Mouse (Mus musculus) myocyte (in vitro differentiated cells): Measurements from ENCODE around the gene Cdk5rap3. TPM values are rescaled to one million over a fixed set of nuclear protein-coding genes. Genes with fewer than 3 reads are reported as not detected.

Experiments
- H3K27me3 ChIP-seq: one replicate; pipeline ENCODE4 v1.6.1; 2011; ENCODE audit not compliant: control insufficient read depth, insufficient read depth, insufficient read length
- H3K36me3 ChIP-seq: one replicate; pipeline ENCODE4 v1.6.1; 2011; ENCODE audit not compliant: control insufficient read depth, insufficient read depth
- H3K4me2 ChIP-seq: one replicate; pipeline ENCODE4 v1.6.1; 2011; ENCODE audit warnings: low read depth, control low read depth
- H3K4me3 ChIP-seq: one replicate; pipeline ENCODE4 v1.5.1; 2011; ENCODE audit warnings: mild to moderate bottlenecking, control low read depth, moderate library complexity
- H3K79me2 ChIP-seq: one replicate; pipeline ENCODE4 v1.6.1; 2011; ENCODE audit not compliant: control insufficient read depth, insufficient read depth
- H3ac ChIP-seq: one replicate; pipeline ENCODE4 v1.6.1; 2011; ENCODE audit not compliant: control insufficient read depth, insufficient read length
- CEBPB ChIP-seq: IDR thresholded peaks from 2 replicates; pipeline ENCODE4 v1.6.1; 2011; ENCODE audit warnings: mild to moderate bottlenecking, moderate library complexity; ENCODE audit not compliant: poor library complexity, insufficient read depth, severe bottlenecking
- E2F4 ChIP-seq: IDR thresholded peaks from one replicate; pipeline ENCODE4 v1.6.1; 2011; ENCODE audit warnings: mild to moderate bottlenecking, control low read depth, moderate library complexity; ENCODE audit not compliant: insufficient read depth
- MAX ChIP-seq: IDR thresholded peaks from one replicate; pipeline ENCODE4 v1.6.1; 2011; ENCODE audit warnings: low read depth, mild to moderate bottlenecking, control low read depth
- MYOD1 ChIP-seq, 3 experiments: IDR thresholded peaks; one replicate each; pipeline ENCODE4 v1.6.1; 2011; ENCODE audit warnings: control low read depth in 2 of 3, low read depth in 2 of 3, mild to moderate bottlenecking in 2 of 3, moderate library complexity in 1 of 3; ENCODE audit not compliant: insufficient read length in 2 of 3, control insufficient read depth in 1 of 3
- MYOG ChIP-seq, 3 experiments: IDR thresholded peaks; one replicate each; pipeline ENCODE4 v1.6.1; 2011; ENCODE audit warnings: control low read depth in 2 of 3, low read depth in 2 of 3, mild to moderate bottlenecking in 2 of 3; ENCODE audit not compliant: insufficient read length in 2 of 3, control insufficient read depth in 1 of 3, insufficient read depth in 1 of 3
- POLR2A ChIP-seq: IDR thresholded peaks from one replicate; pipeline ENCODE4 v1.6.1; 2011; ENCODE audit warnings: low read depth, mild to moderate bottlenecking, control low read depth, moderate library complexity; ENCODE audit not compliant: insufficient read length
- POLR2AphosphoS2 ChIP-seq: IDR thresholded peaks from one replicate; pipeline ENCODE4 v1.6.1; 2011; ENCODE audit warnings: low read depth, control low read depth; ENCODE audit not compliant: insufficient read length
- REST ChIP-seq: IDR thresholded peaks from one replicate; pipeline ENCODE4 v1.6.1; 2011; ENCODE audit warnings: mild to moderate bottlenecking, control low read depth, moderate library complexity; ENCODE audit not compliant: insufficient read depth, insufficient read length
- SRF ChIP-seq: IDR thresholded peaks from one replicate; pipeline ENCODE4 v1.6.1; 2011; ENCODE audit warnings: low read depth; ENCODE audit not compliant: control insufficient read depth, insufficient read length
- TCF12 ChIP-seq: IDR thresholded peaks from one replicate; pipeline ENCODE4 v1.6.1; 2011; ENCODE audit warnings: mild to moderate bottlenecking, control low read depth; ENCODE audit not compliant: poor library complexity, insufficient read depth, severe bottlenecking
- TCF3 ChIP-seq: IDR thresholded peaks from one replicate; pipeline ENCODE4 v1.6.1; 2011; ENCODE audit warnings: low read depth, control low read depth; ENCODE audit not compliant: insufficient read length
- USF1 ChIP-seq: IDR thresholded peaks from one replicate; pipeline ENCODE4 v1.6.1; 2011; ENCODE audit warnings: low read depth, mild to moderate bottlenecking, control low read depth, moderate library complexity
- polyA plus RNA-seq: library from polyadenylated mRNA; unstranded; fragments of >200 nt; fragmentation: generic; extraction: Trizol; gene quantifications from one replicate; pipeline ENCODE4 v1.2.1, GENCODE M21; 2012; ENCODE audit warnings: missing spikeins

Gene Cdk5rap3
- polyA plus RNA-seq, 1 experiment = 65.8 TPM

GRCm38 (mm10) chr11:96946498-96946897, 30.2 kb upstream of the Cdk5rap3 start:
- no peak overlapping the region for H3K4me3 ChIP-seq
- H3ac ChIP-seq = no peak overlapping the region
- no peaks in the 10 kb centered on the region for H3K27me3 ChIP-seq
- no peak overlapping the region for H3K4me2 ChIP-seq
- no peaks in the 10 kb centered on the region for H3K36me3 ChIP-seq
- no peaks in the 10 kb centered on the region for H3K79me2 ChIP-seq
- TF ChIP-seq CEBPB (no peak), POLR2AphosphoS2 (no peak), POLR2A (no peak)

GRCm38 (mm10) chr11:96944844-96945580, 28.7 kb upstream of the Cdk5rap3 start:
- H3K27me3 ChIP-seq = no peaks in the 10 kb centered on the region
- peak overlapping the region; percentile 35 for H3K4me3 ChIP-seq
- TF ChIP-seq E2F4 (no peak), SRF (no peak), TCF3 (no peak), REST (no peak), MYOG (IDR thresholded peaks at IDR 0.05; ENCODE audit: control insufficient read depth in 1 of 3, insufficient read depth in 1 of 3, insufficient read length in 2 of 3, low read depth in 2 of 3) (peak in 2 of 3 experiments; percentile 14 to 31), POLR2AphosphoS2 (no peak), MAX (no peak), POLR2A (no peak), USF1 (no peak), MYOD1 (IDR thresholded peaks at IDR 0.05; ENCODE audit: control insufficient read depth in 1 of 3, insufficient read length in 2 of 3, low read depth in 2 of 3) (peak in 1 of 3 experiments; percentile 4), TCF12 (no peak), CEBPB (no peak)
- H3K4me2 ChIP-seq = peak overlapping the region; percentile 83
- H3K79me2 ChIP-seq = no peaks in the 10 kb centered on the region
- no peak overlapping the region for H3ac ChIP-seq
- no peaks in the 10 kb centered on the region for H3K36me3 ChIP-seq

GRCm38 (mm10) chr11:96943746-96944304, 27.5 kb upstream of the Cdk5rap3 start, which contains the start of gene Pnpo:
Gene Pnpo (minus strand): TSS chr11:96943986.
- no peaks in the 10 kb centered on the region for H3K36me3 ChIP-seq
- no peaks in the 10 kb centered on the region for H3K27me3 ChIP-seq
- no peaks in the 10 kb centered on the region for H3K79me2 ChIP-seq
- TF ChIP-seq POLR2A (peak; percentile 33), USF1 (peak; percentile 73), MAX (peak; percentile 35), CEBPB (no peak), SRF (no peak), TCF3 (no peak), POLR2AphosphoS2 (no peak), REST (no peak)
- peak within 1 kb of the TSS; percentile 5 for H3ac ChIP-seq
- peak within 1 kb of the TSS; percentile 35 for H3K4me3 ChIP-seq
- peak within 1 kb of the TSS; percentile 83 for H3K4me2 ChIP-seq

- Histone ChIP-seq H3K4me3 (no peak overlapping the region), H3K27me3 (no peaks in the 10 kb centered on the region), H3ac (no peak overlapping the region), H3K36me3 (no peaks in the 10 kb centered on the region), H3K4me2 (no peak overlapping the region), H3K79me2 (no peaks in the 10 kb centered on the region)
- TF ChIP-seq CEBPB (no peak), POLR2AphosphoS2 (no peak), SRF (no peak), TCF3 (no peak), E2F4 (no peak), USF1 (no peak), MYOD1 (IDR thresholded peaks at IDR 0.05; ENCODE audit: control insufficient read depth in 1 of 3, insufficient read length in 2 of 3, low read depth in 2 of 3) (no peak), MAX (no peak), TCF12 (no peak), MYOG (IDR thresholded peaks at IDR 0.05; ENCODE audit: control insufficient read depth in 1 of 3, insufficient read depth in 1 of 3, insufficient read length in 2 of 3, low read depth in 2 of 3) (no peak), REST (no peak)
Measured at GRCm38 (mm10) chr11:96941989-96942590, 25.8 kb upstream of the Cdk5rap3 start.
